Mouse (Mus musculus): ENCODE measurements around the gene Cdyl. TPM values are rescaled to one million over a fixed set of nuclear protein-coding genes. Genes with fewer than 3 reads are reported as not detected.

The Cdyl gene
- total and polyA plus RNA-seq, 2 experiments from 2014 or later = 2.8 to 8.1 TPM

GRCm38 (mm10) chr13:35798645-35799044 is 139.0 kb downstream of the Cdyl start:
- H3K36me3 ChIP-seq (ENCODE audit: insufficient read depth, low read length) = no peaks in the 10 kb centered on the region
- no peak overlapping the region for H3K4me3 ChIP-seq (ENCODE audit: low read depth, low read length)
- peak; percentile 63 for TF ChIP-seq CTCF (IDR thresholded peaks at IDR 0.05)
- no peak overlapping the region for H3K4me2 ChIP-seq (ENCODE audit: low read depth, low read length, poor library complexity, severe bottlenecking)
- WGBS = 80% methylated on average over 9 of the region's 9 CpGs
- ATAC-seq (ENCODE audit: low FRiP score) (no peak), DNase-seq (ENCODE audit: low spot score) (peak; percentile 27)
- no peaks in the 10 kb centered on the region for H3K27me3 ChIP-seq (ENCODE audit: insufficient read depth, low read length)
- H3K9ac ChIP-seq (replicated peaks; ENCODE audit: low read length, poor library complexity, severe bottlenecking) = no peak overlapping the region
- no peaks in the 10 kb centered on the region for H3K9me3 ChIP-seq (ENCODE audit: low read length)
- H3K4me1 ChIP-seq (ENCODE audit: insufficient read depth, low read length) = no peaks in the 10 kb centered on the region
- H3K27ac ChIP-seq (ENCODE audit: low read depth, low read length) = no peak overlapping the region

- 88% methylated on average over 7 of the region's 7 CpGs for whole genome bisulfite sequencing
- Histone ChIP-seq H3K36me3 (ENCODE audit: insufficient read depth, low read length) (no peaks in the 10 kb centered on the region), H3K4me2 (ENCODE audit: low read depth, low read length, poor library complexity, severe bottlenecking) (no peak overlapping the region), H3K9ac (replicated peaks; ENCODE audit: low read length, poor library complexity, severe bottlenecking) (no peak overlapping the region), H3K4me3 (ENCODE audit: low read depth, low read length) (no peak overlapping the region), H3K27ac (ENCODE audit: low read depth, low read length) (no peak overlapping the region), H3K27me3 (ENCODE audit: insufficient read depth, low read length) (no peaks in the 10 kb centered on the region), H3K4me1 (ENCODE audit: insufficient read depth, low read length) (no peaks in the 10 kb centered on the region), H3K9me3 (ENCODE audit: low read length) (no peaks in the 10 kb centered on the region)
- DNase-seq (ENCODE audit: low spot score) = no peak
- no peak for ATAC-seq (ENCODE audit: low FRiP score)
- TF ChIP-seq CTCF (IDR thresholded peaks at IDR 0.05) = no peak
These were observed 140.6 kb downstream of the Cdyl start for GRCm38 (mm10) chr13:35800270-35800669.

GRCm38 (mm10) chr13:35805727-35806126 is 146.1 kb downstream of the Cdyl start:
- Histone ChIP-seq H3K4me2 (ENCODE audit: low read depth, low read length, poor library complexity, severe bottlenecking) (no peak overlapping the region), H3K27me3 (ENCODE audit: insufficient read depth, low read length) (no peaks in the 10 kb centered on the region), H3K36me3 (ENCODE audit: insufficient read depth, low read length) (no peaks in the 10 kb centered on the region), H3K4me1 (ENCODE audit: insufficient read depth, low read length) (no peaks in the 10 kb centered on the region), H3K9ac (replicated peaks; ENCODE audit: low read length, poor library complexity, severe bottlenecking) (no peak overlapping the region), H3K27ac (ENCODE audit: low read depth, low read length) (no peak overlapping the region), H3K9me3 (ENCODE audit: low read length) (no peaks in the 10 kb centered on the region), H3K4me3 (ENCODE audit: low read depth, low read length) (no peak overlapping the region)
- DNase-seq (ENCODE audit: low spot score) = no peak
- WGBS = 59% methylated on average over 3 of the region's 3 CpGs
- no peak for TF ChIP-seq CTCF (IDR thresholded peaks at IDR 0.05)
- ATAC-seq (ENCODE audit: low FRiP score) = no peak

GRCm38 (mm10) chr13:35806165-35806564 is 146.5 kb downstream of the Cdyl start:
- 76% methylated on average over 7 of the region's 7 CpGs for WGBS
- H3K4me1 ChIP-seq (ENCODE audit: insufficient read depth, low read length) = no peaks in the 10 kb centered on the region
- no peak overlapping the region for H3K4me2 ChIP-seq (ENCODE audit: low read depth, low read length, poor library complexity, severe bottlenecking)
- no peak overlapping the region for H3K9ac ChIP-seq (replicated peaks; ENCODE audit: low read length, poor library complexity, severe bottlenecking)
- H3K27me3 ChIP-seq (ENCODE audit: insufficient read depth, low read length) = no peaks in the 10 kb centered on the region
- H3K36me3 ChIP-seq (ENCODE audit: insufficient read depth, low read length) = no peaks in the 10 kb centered on the region
- H3K27ac ChIP-seq (ENCODE audit: low read depth, low read length) = no peak overlapping the region
- H3K4me3 ChIP-seq (ENCODE audit: low read depth, low read length) = no peak overlapping the region
- no peak for DNase-seq (ENCODE audit: low spot score)
- ATAC-seq (ENCODE audit: low FRiP score) = no peak
- H3K9me3 ChIP-seq (ENCODE audit: low read length) = no peaks in the 10 kb centered on the region
- no peak for TF ChIP-seq CTCF (IDR thresholded peaks at IDR 0.05)

GRCm38 (mm10) chr13:35807016-35807415 is 147.4 kb downstream of the Cdyl start:
- WGBS = 96% methylated on average over 7 of the region's 7 CpGs
- no peak overlapping the region for H3K4me2 ChIP-seq (ENCODE audit: low read depth, low read length, poor library complexity, severe bottlenecking)
- no peaks in the 10 kb centered on the region for H3K36me3 ChIP-seq (ENCODE audit: insufficient read depth, low read length)
- 0 out of 2 replicates have a peak, but pooled peaks have one; percentile 32 for ATAC-seq (ENCODE audit: low FRiP score)
- H3K27ac ChIP-seq (ENCODE audit: low read depth, low read length) = no peak overlapping the region
- TF ChIP-seq CTCF (IDR thresholded peaks at IDR 0.05) = peak; percentile 40
- H3K27me3 ChIP-seq (ENCODE audit: insufficient read depth, low read length) = no peaks in the 10 kb centered on the region
- no peak overlapping the region for H3K9ac ChIP-seq (replicated peaks; ENCODE audit: low read length, poor library complexity, severe bottlenecking)
- H3K9me3 ChIP-seq (ENCODE audit: low read length) = no peaks in the 10 kb centered on the region
- no peak overlapping the region for H3K4me3 ChIP-seq (ENCODE audit: low read depth, low read length)
- H3K4me1 ChIP-seq (ENCODE audit: insufficient read depth, low read length) = no peaks in the 10 kb centered on the region
- DNase-seq (ENCODE audit: low spot score) = no peak

- H3K27me3 ChIP-seq (ENCODE audit: insufficient read depth, low read length) = no peaks in the 10 kb centered on the region
- no peak overlapping the region for H3K4me2 ChIP-seq (ENCODE audit: low read depth, low read length, poor library complexity, severe bottlenecking)
- no peaks in the 10 kb centered on the region for H3K9me3 ChIP-seq (ENCODE audit: low read length)
- no peak for DNase-seq (ENCODE audit: low spot score)
- ATAC-seq (ENCODE audit: low FRiP score) = no peak
- no peaks in the 10 kb centered on the region for H3K36me3 ChIP-seq (ENCODE audit: insufficient read depth, low read length)
- no peak overlapping the region for H3K4me3 ChIP-seq (ENCODE audit: low read depth, low read length)
- no peaks in the 10 kb centered on the region for H3K4me1 ChIP-seq (ENCODE audit: insufficient read depth, low read length)
- 98% methylated on average over 4 of the region's 4 CpGs for WGBS
- H3K27ac ChIP-seq (ENCODE audit: low read depth, low read length) = no peak overlapping the region
- H3K9ac ChIP-seq (replicated peaks; ENCODE audit: low read length, poor library complexity, severe bottlenecking) = no peak overlapping the region
- no peak for TF ChIP-seq CTCF (IDR thresholded peaks at IDR 0.05)
These were observed 147.9 kb downstream of the Cdyl start for GRCm38 (mm10) chr13:35807525-35807924.

Measured in midbrain, postnatal 0 days (tissue).